Mouse (Mus musculus) heart, embryonic 15.5 days (tissue): Measurements from ENCODE around the gene Pard3b. TPM values are rescaled to one million over a fixed set of nuclear protein-coding genes. Genes with fewer than 3 reads are reported as not detected.

Source experiments
- ATAC-seq: fragments of 200-750 bp; cut with Nextera tagmentation; replicated peaks from 2 replicates; pipeline ENCODE4 v1.8.0; 2017; ENCODE audit warnings: low read depth, moderate TSS enrichment; ENCODE audit not compliant: insufficient number of reproducible peaks, insufficient read depth, low FRiP score
- H3K27ac ChIP-seq: fragments of 300-500 bp; sonication (generic); 2 replicates; pipeline ENCODE4 v1.5.1; 2015; ENCODE audit warnings: mild to moderate bottlenecking, inconsistent platforms
- H3K27me3 ChIP-seq: fragments of 300-500 bp; sonication (generic); 2 replicates; pipeline ENCODE4 v1.6.1; 2015; ENCODE audit warnings: inconsistent platforms
- H3K36me3 ChIP-seq: fragments of 300-500 bp; sonication (generic); 2 replicates; pipeline ENCODE4 v1.6.1; 2015; ENCODE audit warnings: mild to moderate bottlenecking, inconsistent platforms
- H3K4me1 ChIP-seq: fragments of 300-500 bp; sonication (generic); replicated peaks from 2 replicates; pipeline ENCODE4 v1.6.1; 2015; ENCODE audit warnings: inconsistent platforms
- H3K4me2 ChIP-seq: fragments of 300-500 bp; sonication (generic); 2 replicates; pipeline ENCODE4 v1.6.1; 2015; ENCODE audit warnings: inconsistent platforms, mild to moderate bottlenecking, moderate library complexity
- H3K4me3 ChIP-seq: fragments of 300-500 bp; sonication (generic); 2 replicates; pipeline ENCODE4 v1.5.1; 2015; ENCODE audit warnings: mild to moderate bottlenecking, inconsistent platforms
- H3K9ac ChIP-seq: fragments of 300-500 bp; sonication (generic); 2 replicates; pipeline ENCODE4 v1.6.1; 2015; ENCODE audit warnings: mild to moderate bottlenecking, inconsistent platforms
- H3K9me3 ChIP-seq: fragments of 300-500 bp; sonication (generic); replicated peaks from 2 replicates; pipeline ENCODE4 v1.6.1; 2016; ENCODE audit warnings: inconsistent platforms
- WGBS: fragments of 180-500 bp; shearing (Covaris S2); methylation state at CpG from one replicate; pipeline ENCODE4 v1.1.7; 2015; ENCODE audit warnings: mixed read lengths; 5-methylcytosine and 5-hydroxymethylcytosine counted together
- polyA plus RNA-seq: library from polyadenylated mRNA; unstranded; fragments of >200 nt; fragmentation: Nextera tagmentation; extraction: Ambion mirVana; gene quantifications from 2 replicates; pipeline ENCODE4 v1.2.1, GENCODE M21; 2015

Pard3b gene
- polyA plus RNA-seq, 1 experiment from 2014 or later = 14.2 TPM

- no peaks in the 10 kb centered on the region for H3K9me3 ChIP-seq
- H3K27me3 ChIP-seq = no peaks in the 10 kb centered on the region
- no peak for ATAC-seq
- H3K27ac ChIP-seq = no peak overlapping the region
- WGBS = 71% methylated on average over 6 of the region's 6 CpGs
- no peak overlapping the region for H3K9ac ChIP-seq
- H3K4me3 ChIP-seq = no peak overlapping the region
- no peak overlapping the region for H3K4me2 ChIP-seq
- no peaks in the 10 kb centered on the region for H3K36me3 ChIP-seq
- no peaks in the 10 kb centered on the region for H3K4me1 ChIP-seq
Observed at GRCm38 (mm10) chr1:62654436-62654835, 1015.8 kb downstream of the Pard3b start.

GRCm38 (mm10) chr1:62664960-62665645, 1026.5 kb downstream of the Pard3b start:
- H3K27ac ChIP-seq = peak overlapping the region; percentile 65
- H3K4me2 ChIP-seq = no peak overlapping the region
- no peaks in the 10 kb centered on the region for H3K27me3 ChIP-seq
- H3K4me3 ChIP-seq = no peak overlapping the region
- 0 out of 2 replicates have a peak, but pooled peaks cover 4% of the 10 kb centered on the region for H3K4me1 ChIP-seq
- no peaks in the 10 kb centered on the region for H3K9me3 ChIP-seq
- ATAC-seq = peak; percentile 91
- no peaks in the 10 kb centered on the region for H3K36me3 ChIP-seq
- WGBS = 37% methylated on average over 8 of the region's 8 CpGs
- no peak overlapping the region for H3K9ac ChIP-seq

GRCm38 (mm10) chr1:62665771-62666730, 1027.4 kb downstream of the Pard3b start:
- 68% methylated on average over 5 of the region's 5 CpGs for WGBS
- no peaks in the 10 kb centered on the region for H3K36me3 ChIP-seq
- no peak overlapping the region for H3K4me3 ChIP-seq
- no peak overlapping the region for H3K4me2 ChIP-seq
- no peak for ATAC-seq
- no peaks in the 10 kb centered on the region for H3K9me3 ChIP-seq
- 0 out of 2 replicates have a peak, but pooled peaks cover 4% of the 10 kb centered on the region for H3K4me1 ChIP-seq
- H3K27ac ChIP-seq = peak overlapping the region; percentile 65
- H3K9ac ChIP-seq = no peak overlapping the region
- no peaks in the 10 kb centered on the region for H3K27me3 ChIP-seq

GRCm38 (mm10) chr1:62666780-62667179, 1028.2 kb downstream of the Pard3b start:
- H3K9me3 ChIP-seq = no peaks in the 10 kb centered on the region
- no peak overlapping the region for H3K4me3 ChIP-seq
- H3K27me3 ChIP-seq = no peaks in the 10 kb centered on the region
- no peak overlapping the region for H3K4me2 ChIP-seq
- H3K4me1 ChIP-seq = 0 out of 2 replicates have a peak, but pooled peaks cover 4% of the 10 kb centered on the region
- WGBS = 72% methylated on average over 5 of the region's 5 CpGs
- no peak overlapping the region for H3K9ac ChIP-seq
- H3K27ac ChIP-seq = no peak overlapping the region
- H3K36me3 ChIP-seq = no peaks in the 10 kb centered on the region
- ATAC-seq = no peak

- Histone ChIP-seq H3K4me3 (no peak overlapping the region), H3K36me3 (no peaks in the 10 kb centered on the region), H3K9me3 (no peaks in the 10 kb centered on the region), H3K4me2 (no peak overlapping the region), H3K9ac (no peak overlapping the region), H3K27ac (no peak overlapping the region), H3K27me3 (no peaks in the 10 kb centered on the region), H3K4me1 (peaks cover 11% of the 10 kb centered on the region; the same call in 1 of the 2 replicates)
- ATAC-seq = no peak
- 40% methylated on average over 4 of the region's 4 CpGs for WGBS
Observed at GRCm38 (mm10) chr1:62678611-62679344, 1040.2 kb downstream of the Pard3b start.

GRCm38 (mm10) chr1:62679466-62679865, 1040.8 kb downstream of the Pard3b start:
- H3K4me2 ChIP-seq = no peak overlapping the region
- 75% methylated on average over 2 of the region's 2 CpGs for WGBS
- H3K27ac ChIP-seq = no peak overlapping the region
- peaks cover 11% of the 10 kb centered on the region; the same call in 1 of the 2 replicates for H3K4me1 ChIP-seq
- H3K9me3 ChIP-seq = no peaks in the 10 kb centered on the region
- no peaks in the 10 kb centered on the region for H3K36me3 ChIP-seq
- ATAC-seq = no peak
- H3K9ac ChIP-seq = no peak overlapping the region
- no peak overlapping the region for H3K4me3 ChIP-seq
- H3K27me3 ChIP-seq = no peaks in the 10 kb centered on the region

- Histone ChIP-seq H3K27ac (no peak overlapping the region), H3K9ac (no peak overlapping the region), H3K9me3 (no peaks in the 10 kb centered on the region), H3K4me2 (no peak overlapping the region), H3K4me3 (no peak overlapping the region), H3K4me1 (peaks cover 11% of the 10 kb centered on the region; the same call in 1 of the 2 replicates), H3K36me3 (no peaks in the 10 kb centered on the region), H3K27me3 (no peaks in the 10 kb centered on the region)
- ATAC-seq = no peak
- 62% methylated on average over 21 of the region's 21 CpGs for WGBS
Observed at GRCm38 (mm10) chr1:62682456-62683385, 1044.1 kb downstream of the Pard3b start.

GRCm38 (mm10) chr1:62683498-62683897, 1044.9 kb downstream of the Pard3b start:
- no peaks in the 10 kb centered on the region for H3K9me3 ChIP-seq
- WGBS = 85% methylated on average over 2 of the region's 2 CpGs
- no peak overlapping the region for H3K9ac ChIP-seq
- no peak overlapping the region for H3K4me2 ChIP-seq
- no peak overlapping the region for H3K27ac ChIP-seq
- no peak overlapping the region for H3K4me3 ChIP-seq
- no peaks in the 10 kb centered on the region for H3K27me3 ChIP-seq
- no peak for ATAC-seq
- no peaks in the 10 kb centered on the region for H3K36me3 ChIP-seq
- H3K4me1 ChIP-seq = peaks cover 11% of the 10 kb centered on the region; the same call in 1 of the 2 replicates

- 74% methylated on average over 8 of the region's 8 CpGs for WGBS
- peaks cover 2% of the 10 kb centered on the region; the same call in 1 of the 2 replicates for H3K4me1 ChIP-seq
- no peaks in the 10 kb centered on the region for H3K27me3 ChIP-seq
- no peaks in the 10 kb centered on the region for H3K9me3 ChIP-seq
- H3K4me3 ChIP-seq = no peak overlapping the region
- no peak overlapping the region for H3K27ac ChIP-seq
- H3K9ac ChIP-seq = no peak overlapping the region
- no peak overlapping the region for H3K4me2 ChIP-seq
- no peak for ATAC-seq
- H3K36me3 ChIP-seq = no peaks in the 10 kb centered on the region
Observed at GRCm38 (mm10) chr1:62687511-62687910, 1048.9 kb downstream of the Pard3b start.

GRCm38 (mm10) chr1:62691175-62691574, 1052.6 kb downstream of the Pard3b start:
- Histone ChIP-seq H3K4me2 (no peak overlapping the region), H3K4me3 (no peak overlapping the region), H3K4me1 (no peaks in the 10 kb centered on the region), H3K9me3 (no peaks in the 10 kb centered on the region), H3K9ac (no peak overlapping the region), H3K27me3 (no peaks in the 10 kb centered on the region), H3K36me3 (no peaks in the 10 kb centered on the region), H3K27ac (no peak overlapping the region)
- 80% methylated on average over 6 of the region's 6 CpGs for WGBS
- ATAC-seq = no peak
